Mouse (Mus musculus): ENCODE results near the gene Dzip1.

GRCm38 (mm10) chr14:118838556-118839120 is 86.6 kb downstream of the Dzip1 start:
- TF ChIP-seq MAFK (IDR thresholded peaks at IDR 0.05; ENCODE audit: insufficient replicate concordance, low read length) (no peak), MEF2A (IDR thresholded peaks at IDR 0.05; ENCODE audit: borderline replicate concordance, low read depth, low read length) (no peak), EP300 (IDR thresholded peaks at IDR 0.05; ENCODE audit: low read length) (no peak), NELFE (IDR thresholded peaks at IDR 0.05; ENCODE audit: low read depth, low read length) (no peak), CTCF (conservative IDR thresholded peaks at IDR 0.05 in 1 of 2, IDR thresholded peaks at IDR 0.05 in 1 of 2; ENCODE audit: low read depth in 2 of 2, low read length in 2 of 2) (no peak)

All from CH12.LX (cell line).